Comparison of ENCODE assay signal across 19 mouse cellular contexts in genomic region chr6:47960685-47961421, GRCm38 (mm10).
"Had no signal": no experiment of that assay in that cellular context is flagged by ENCODE, and none has a peak within 500 bp of the region (broad histone marks: within the 10 kb centered on the region; RNA-seq: fewer than 3 reads in every experiment).

No protein-coding gene starts in this region.

- H3K27me3 ChIP-seq: midbrain, embryonic 13.5 days; neural tube, embryonic 13.5 days; neural tube, embryonic 15.5 days had no signal

- H3K4me3 ChIP-seq: midbrain, embryonic 10.5 days; midbrain, embryonic 13.5 days; myocyte; neural tube, embryonic 13.5 days; neural tube, embryonic 15.5 days had no signal

- H3K9me3 ChIP-seq: midbrain, embryonic 10.5 days; midbrain, embryonic 13.5 days; neural tube, embryonic 13.5 days; neural tube, embryonic 15.5 days had no signal

- H3K4me2 ChIP-seq: lung, embryonic 14.5 days; midbrain, embryonic 13.5 days; neural tube, embryonic 13.5 days; neural tube, embryonic 15.5 days had no signal

- H3K27ac ChIP-seq: liver, embryonic 14.5 days; midbrain, embryonic 10.5 days; midbrain, embryonic 13.5 days; neural tube, embryonic 13.5 days; neural tube, embryonic 15.5 days had no signal

- H3K9ac ChIP-seq: liver, embryonic 14.5 days; lung, embryonic 14.5 days; midbrain, embryonic 13.5 days; neural tube, embryonic 13.5 days; neural tube, embryonic 15.5 days had no signal

- ATAC-seq: midbrain, embryonic 13.5 days; midbrain, embryonic 16.5 days had no signal

- H3K4me1 ChIP-seq: midbrain, embryonic 10.5 days; midbrain, embryonic 13.5 days; neural tube, embryonic 13.5 days; neural tube, embryonic 15.5 days had no signal

- DNase-seq: lung, adult 18-20 months; lung, embryonic 14.5 days; lung, postnatal 10 days; lung, postnatal 4 days; retina, postnatal 1 day; right cerebral cortex, adult 18-20 months; right cerebral cortex, postnatal 25 days; right cerebral cortex, postnatal 4 days; spleen, adult 18-20 months; thymus, adult 18-20 months; thymus, postnatal 25 days; thymus, postnatal 4 days had no signal
